Mouse (Mus musculus): ENCODE measurements at regions not wholly inside any gene's neighbourhood (a gene's known extent, or its start where the extent isn't known, plus 50 kb on each side); places are given as distances from the start of the nearest gene placed in this dataset.

DNA sequence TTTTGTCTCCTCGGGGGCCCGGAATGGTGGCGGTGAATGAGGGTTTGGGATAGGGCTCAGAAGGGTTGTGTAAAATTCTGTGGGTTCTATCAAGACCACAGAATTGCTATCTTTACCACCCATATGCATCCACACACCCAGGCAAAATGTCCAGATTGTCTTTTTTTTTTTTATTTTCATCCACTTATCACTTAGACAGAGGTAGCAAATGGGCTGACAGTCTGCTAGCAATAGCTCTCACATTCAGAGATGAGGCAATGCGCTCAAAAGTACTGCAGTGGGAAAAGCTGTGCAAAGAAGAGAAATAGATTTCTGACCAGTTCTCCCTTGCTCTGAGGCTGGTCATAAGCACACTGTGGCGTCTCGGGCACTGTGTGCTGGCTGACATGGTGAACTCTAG, 154.5 kb downstream of the Dad1 start:
- Histone ChIP-seq H3K4me1 (replicated peaks; ENCODE audit: control insufficient read depth, insufficient read depth, low read length) (peaks cover 5% of the 10 kb centered on the region), H3K27me3 (replicated peaks; ENCODE audit: control insufficient read depth, insufficient read depth, low read length) (no peaks in the 10 kb centered on the region), H3K9ac (ENCODE audit: low read depth, low read length) (no peak overlapping the region), H3K9me3 (ENCODE audit: control insufficient read depth) (no peaks in the 10 kb centered on the region), H3K36me3 (ENCODE audit: control insufficient read depth, insufficient read depth) (no peaks in the 10 kb centered on the region), H3K4me3 (ENCODE audit: low read depth, low read length) (no peak overlapping the region), H3K4me2 (replicated peaks; ENCODE audit: low read depth) (no peak overlapping the region), H3K27ac (ENCODE audit: low read depth, low read length) (no peak overlapping the region)
- TF ChIP-seq CTCF (IDR thresholded peaks at IDR 0.05; ENCODE audit: low read depth): no peak
- no peak for ATAC-seq
- 83% methylated on average over 6 of the region's 6 CpGs for WGBS

DNA sequence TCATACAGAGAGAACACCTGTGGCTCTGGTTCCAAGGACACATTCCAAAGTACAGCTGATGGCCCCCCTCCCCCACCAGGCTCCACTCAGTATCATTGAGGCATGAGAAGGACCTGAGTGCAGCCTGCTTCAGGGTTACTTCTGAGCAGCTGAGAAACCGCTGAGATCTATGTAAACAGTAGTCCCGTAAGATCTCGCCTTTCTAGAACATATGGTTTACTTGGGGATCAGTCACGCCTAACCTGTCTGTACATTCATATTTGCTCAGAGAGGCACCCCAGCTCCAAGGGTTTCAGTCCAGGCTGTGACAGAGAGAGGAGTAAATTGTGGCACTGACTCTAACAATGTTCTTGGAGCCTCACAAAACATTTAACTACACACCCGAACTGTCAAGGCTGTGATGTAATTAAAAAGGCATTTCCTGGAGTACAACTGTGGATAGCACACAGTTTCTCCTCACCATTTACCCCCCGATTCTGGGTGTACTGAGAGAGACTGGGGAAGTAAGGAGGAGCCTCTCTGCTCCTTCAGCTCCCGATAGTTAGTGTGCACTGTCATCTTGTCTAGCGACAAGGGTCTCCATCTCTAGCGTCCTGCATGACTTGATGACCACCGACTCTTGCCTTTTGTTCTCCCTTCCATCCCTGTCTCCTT, 155.7 kb downstream of the Dad1 start:
- H3K4me1 ChIP-seq (replicated peaks; ENCODE audit: control insufficient read depth, insufficient read depth, low read length): peaks cover 5% of the 10 kb centered on the region
- ATAC-seq: peak; percentile 82
- H3K9me3 ChIP-seq (ENCODE audit: control insufficient read depth): no peaks in the 10 kb centered on the region
- H3K4me2 ChIP-seq (replicated peaks; ENCODE audit: low read depth): 0 out of 2 replicates have a peak overlapping the region, but pooled peaks have one; percentile 28
- no peak overlapping the region for H3K27ac ChIP-seq (ENCODE audit: low read depth, low read length)
- no peak overlapping the region for H3K9ac ChIP-seq (ENCODE audit: low read depth, low read length)
- WGBS: 27% methylated on average over 10 of the region's 10 CpGs
- H3K27me3 ChIP-seq (replicated peaks; ENCODE audit: control insufficient read depth, insufficient read depth, low read length): no peaks in the 10 kb centered on the region
- no peak overlapping the region for H3K4me3 ChIP-seq (ENCODE audit: low read depth, low read length)
- H3K36me3 ChIP-seq (ENCODE audit: control insufficient read depth, insufficient read depth): no peaks in the 10 kb centered on the region
- no peak for TF ChIP-seq CTCF (IDR thresholded peaks at IDR 0.05; ENCODE audit: low read depth)

DNA sequence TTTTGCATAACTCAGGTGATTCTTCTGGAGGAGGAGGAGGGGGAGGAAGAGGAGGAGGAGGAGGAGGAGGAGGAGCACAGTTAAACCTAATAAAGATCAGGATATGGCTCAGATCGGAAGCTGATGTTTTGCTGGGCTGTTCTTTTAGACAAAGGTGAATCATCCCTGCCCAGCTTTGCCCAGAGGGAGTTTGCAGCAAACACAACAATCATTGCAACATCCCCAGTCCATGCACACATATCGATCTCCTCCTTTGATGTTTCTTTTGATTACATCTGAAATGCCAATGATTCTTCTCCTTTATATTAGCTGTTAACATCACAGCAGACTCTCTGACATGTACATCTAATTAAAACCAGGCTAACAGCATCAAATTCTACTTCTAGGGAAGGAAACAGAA, 156.9 kb downstream of the Dad1 start:
- Histone ChIP-seq H3K27me3 (replicated peaks; ENCODE audit: control insufficient read depth, insufficient read depth, low read length) (no peaks in the 10 kb centered on the region), H3K4me3 (ENCODE audit: low read depth, low read length) (no peak overlapping the region), H3K4me1 (replicated peaks; ENCODE audit: control insufficient read depth, insufficient read depth, low read length) (peaks cover 5% of the 10 kb centered on the region), H3K27ac (ENCODE audit: low read depth, low read length) (no peak overlapping the region), H3K9ac (ENCODE audit: low read depth, low read length) (no peak overlapping the region), H3K4me2 (replicated peaks; ENCODE audit: low read depth) (no peak overlapping the region), H3K9me3 (ENCODE audit: control insufficient read depth) (no peaks in the 10 kb centered on the region), H3K36me3 (ENCODE audit: control insufficient read depth, insufficient read depth) (no peaks in the 10 kb centered on the region)
- no peak for TF ChIP-seq CTCF (IDR thresholded peaks at IDR 0.05; ENCODE audit: low read depth)
- no peak for ATAC-seq
- 55% methylated on average over 2 of the region's 2 CpGs for WGBS

DNA sequence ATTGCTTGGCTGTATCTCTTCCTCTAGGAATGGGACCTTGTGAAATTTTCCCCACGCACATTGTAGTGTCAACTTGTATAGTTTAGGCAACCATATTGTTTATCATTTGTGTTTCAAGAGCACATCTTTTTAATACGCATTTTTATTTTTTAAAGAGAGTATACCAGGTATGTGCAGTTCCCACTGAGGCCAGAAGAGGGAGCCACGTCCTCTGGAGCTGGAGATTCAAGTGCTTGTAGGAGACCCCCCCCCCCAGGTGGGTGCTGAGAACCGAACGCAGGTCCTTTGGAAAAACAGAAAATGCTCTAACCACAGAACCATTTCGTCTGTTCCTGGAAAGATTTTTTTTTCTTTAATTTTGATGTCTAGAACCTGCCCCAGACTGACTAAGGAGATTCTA, 161.5 kb downstream of the Dad1 start:
- no peak for ATAC-seq
- no peaks in the 10 kb centered on the region for H3K9me3 ChIP-seq (ENCODE audit: control insufficient read depth)
- no peaks in the 10 kb centered on the region for H3K36me3 ChIP-seq (ENCODE audit: control insufficient read depth, insufficient read depth)
- 91% methylated on average over 6 of the region's 6 CpGs for whole genome bisulfite sequencing
- H3K27me3 ChIP-seq (replicated peaks; ENCODE audit: control insufficient read depth, insufficient read depth, low read length): no peaks in the 10 kb centered on the region
- no peak overlapping the region for H3K4me2 ChIP-seq (replicated peaks; ENCODE audit: low read depth)
- H3K4me1 ChIP-seq (replicated peaks; ENCODE audit: control insufficient read depth, insufficient read depth, low read length): no peaks in the 10 kb centered on the region; the same call in 1 of the 2 replicates
- peak; percentile 41 for TF ChIP-seq CTCF (IDR thresholded peaks at IDR 0.05; ENCODE audit: low read depth)
- H3K27ac ChIP-seq (ENCODE audit: low read depth, low read length): no peak overlapping the region
- H3K9ac ChIP-seq (ENCODE audit: low read depth, low read length): no peak overlapping the region
- no peak overlapping the region for H3K4me3 ChIP-seq (ENCODE audit: low read depth, low read length)

DNA sequence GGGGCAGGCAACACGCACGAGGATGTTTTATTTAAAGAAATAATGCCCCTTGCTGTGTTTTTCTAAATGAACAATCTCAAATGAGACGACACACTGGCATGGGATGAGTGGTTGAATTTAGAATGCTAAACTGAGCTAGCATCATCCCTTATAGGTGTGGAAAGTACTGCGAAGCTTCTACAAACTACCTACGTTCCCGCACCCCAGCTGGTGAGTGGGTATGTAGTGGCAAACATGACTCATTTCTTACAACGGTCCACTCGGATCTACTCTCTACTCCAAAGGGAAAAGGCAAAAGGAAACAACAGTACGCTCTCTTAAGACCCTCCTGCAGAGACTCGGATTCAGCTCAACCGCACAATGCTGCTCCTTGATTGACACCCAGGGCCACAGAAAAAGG, 167.2 kb downstream of the Dad1 start:
- no peak overlapping the region for H3K4me2 ChIP-seq (replicated peaks; ENCODE audit: low read depth)
- H3K36me3 ChIP-seq (ENCODE audit: control insufficient read depth, insufficient read depth): no peaks in the 10 kb centered on the region
- H3K27ac ChIP-seq (ENCODE audit: low read depth, low read length): no peak overlapping the region
- no peaks in the 10 kb centered on the region for H3K27me3 ChIP-seq (replicated peaks; ENCODE audit: control insufficient read depth, insufficient read depth, low read length)
- WGBS: 86% methylated on average over 11 of the region's 11 CpGs
- no peaks in the 10 kb centered on the region for H3K9me3 ChIP-seq (ENCODE audit: control insufficient read depth)
- no peaks in the 10 kb centered on the region for H3K4me1 ChIP-seq (replicated peaks; ENCODE audit: control insufficient read depth, insufficient read depth, low read length)
- no peak for TF ChIP-seq CTCF (IDR thresholded peaks at IDR 0.05; ENCODE audit: low read depth)
- no peak overlapping the region for H3K4me3 ChIP-seq (ENCODE audit: low read depth, low read length)
- no peak overlapping the region for H3K9ac ChIP-seq (ENCODE audit: low read depth, low read length)
- no peak for ATAC-seq

DNA sequence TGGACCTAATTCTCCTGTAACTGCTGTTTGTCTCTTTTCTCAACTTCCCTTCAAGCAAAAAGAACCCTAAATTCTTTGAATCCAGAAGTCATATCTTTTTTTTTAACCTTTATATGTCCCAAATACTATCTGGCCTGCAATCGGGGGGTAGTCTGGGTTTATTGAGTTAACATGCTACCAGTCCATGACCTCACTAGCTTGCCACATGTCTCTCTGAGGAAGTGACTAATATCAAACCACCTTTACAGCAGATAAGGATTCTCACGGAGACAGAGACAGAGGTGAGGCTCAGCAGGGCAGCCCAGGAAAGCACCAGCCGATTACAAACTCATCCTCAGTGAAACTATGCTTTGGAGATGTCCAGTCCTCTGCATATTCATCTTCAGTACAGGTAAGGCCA, 179.2 kb downstream of the Dad1 start:
- H3K36me3 ChIP-seq (ENCODE audit: control insufficient read depth, insufficient read depth): no peaks in the 10 kb centered on the region
- H3K9ac ChIP-seq (ENCODE audit: low read depth, low read length): no peak overlapping the region
- ATAC-seq: no peak
- 51% methylated on average over 3 of the region's 3 CpGs for WGBS
- no peak overlapping the region for H3K4me2 ChIP-seq (replicated peaks; ENCODE audit: low read depth)
- no peak overlapping the region for H3K4me3 ChIP-seq (ENCODE audit: low read depth, low read length)
- no peak overlapping the region for H3K27ac ChIP-seq (ENCODE audit: low read depth, low read length)
- H3K4me1 ChIP-seq (replicated peaks; ENCODE audit: control insufficient read depth, insufficient read depth, low read length): no peaks in the 10 kb centered on the region
- H3K9me3 ChIP-seq (ENCODE audit: control insufficient read depth): no peaks in the 10 kb centered on the region
- no peaks in the 10 kb centered on the region for H3K27me3 ChIP-seq (replicated peaks; ENCODE audit: control insufficient read depth, insufficient read depth, low read length)
- no peak for TF ChIP-seq CTCF (IDR thresholded peaks at IDR 0.05; ENCODE audit: low read depth)
